Mouse (Mus musculus) erythroblast, embryonic 14.5 days (primary cell): ENCODE data around the gene Stab2.

Experiments
- GATA1 ChIP-seq: IDR thresholded peaks from 2 replicates; pipeline ENCODE4 v1.6.1; 2012; ENCODE audit warnings: low read length, inconsistent platforms, mixed read lengths
- TAL1 ChIP-seq: IDR thresholded peaks from 3 replicates; pipeline ENCODE4 v1.6.1; 2012; ENCODE audit warnings: low read length, inconsistent platforms, mixed read lengths

- no peak for TF ChIP-seq GATA1
- no peak for TF ChIP-seq TAL1
Observed at GRCm38 (mm10) chr10:86849508-86849907, 158.3 kb downstream of the Stab2 start.
